Mouse (Mus musculus): ENCODE results near the gene Cdc14a. TPM values are rescaled to one million over a fixed set of nuclear protein-coding genes. Genes with fewer than 3 reads are reported as not detected.

The Cdc14a gene
- total and polyA plus RNA-seq, 3 experiments: 9.3 to 29.9 (median 18.9) TPM

- H3K4me3 ChIP-seq (ENCODE audit: low read depth, low read length): no peak overlapping the region
- no peak for TF ChIP-seq TAL1 (conservative IDR thresholded peaks at IDR 0.05; ENCODE audit: low read depth, low read length)
- H3K36me3 ChIP-seq (replicated peaks): peaks cover 32% of the 10 kb centered on the region
- no peak for DNase-seq (ENCODE audit: low spot score)
- H3K27me3 ChIP-seq (ENCODE audit: insufficient read depth, low read length): no peaks in the 10 kb centered on the region
- H3K9me3 ChIP-seq (replicated peaks): no peaks in the 10 kb centered on the region
- no peak for ATAC-seq (ENCODE audit: extremely low read depth, insufficient number of reproducible peaks, low FRiP score, poor library complexity, severe bottlenecking)
- peaks cover 3% of the 10 kb centered on the region for H3K4me1 ChIP-seq (ENCODE audit: insufficient read depth, low read depth, low read length)
Measured at GRCm38 (mm10) chr3:116335036-116335435, 88.8 kb downstream of the Cdc14a start.

GRCm38 (mm10) chr3:116333711-116334110 lies 90.1 kb downstream of the Cdc14a start:
- ATAC-seq (ENCODE audit: extremely low read depth, insufficient number of reproducible peaks, low FRiP score, poor library complexity, severe bottlenecking) (no peak), DNase-seq (ENCODE audit: low spot score) (no peak)
- no peaks in the 10 kb centered on the region for H3K27me3 ChIP-seq (ENCODE audit: insufficient read depth, low read length)
- H3K4me1 ChIP-seq (ENCODE audit: insufficient read depth, low read depth, low read length): peaks cover 3% of the 10 kb centered on the region
- H3K4me3 ChIP-seq (ENCODE audit: low read depth, low read length): no peak overlapping the region
- H3K9me3 ChIP-seq (replicated peaks): no peaks in the 10 kb centered on the region
- H3K36me3 ChIP-seq (replicated peaks): peaks cover 38% of the 10 kb centered on the region
- no peak for TF ChIP-seq GATA1 (IDR thresholded peaks at IDR 0.05; ENCODE audit: borderline replicate concordance, low read length)
- no peak for TF ChIP-seq POLR2AphosphoS5 (IDR thresholded peaks at IDR 0.05; ENCODE audit: insufficient replicate concordance, low read depth, low read length)
- TF ChIP-seq TAL1 (conservative IDR thresholded peaks at IDR 0.05; ENCODE audit: low read depth, low read length): no peak
- no peak for TF ChIP-seq GATA2 (IDR thresholded peaks at IDR 0.05; ENCODE audit: borderline replicate concordance, low read depth, low read length)
- TF ChIP-seq CTCF (IDR thresholded peaks at IDR 0.05; ENCODE audit: low read depth, low read length): no peak

GRCm38 (mm10) chr3:116333229-116333628 lies 90.6 kb downstream of the Cdc14a start:
- Histone ChIP-seq H3K4me1 (ENCODE audit: insufficient read depth, low read depth, low read length) (peaks cover 3% of the 10 kb centered on the region), H3K9me3 (replicated peaks) (no peaks in the 10 kb centered on the region), H3K4me3 (ENCODE audit: low read depth, low read length) (no peak overlapping the region), H3K27me3 (ENCODE audit: insufficient read depth, low read length) (no peaks in the 10 kb centered on the region), H3K36me3 (replicated peaks) (peaks cover 40% of the 10 kb centered on the region)
- TF ChIP-seq POLR2AphosphoS5 (IDR thresholded peaks at IDR 0.05; ENCODE audit: insufficient replicate concordance, low read depth, low read length): no peak
- TF ChIP-seq GATA2 (IDR thresholded peaks at IDR 0.05; ENCODE audit: borderline replicate concordance, low read depth, low read length): no peak
- TF ChIP-seq CTCF (IDR thresholded peaks at IDR 0.05; ENCODE audit: low read depth, low read length): peak; percentile 33; the same call in 1 of the 2 replicates
- no peak for TF ChIP-seq GATA1 (IDR thresholded peaks at IDR 0.05; ENCODE audit: borderline replicate concordance, low read length)
- TF ChIP-seq TAL1 (conservative IDR thresholded peaks at IDR 0.05; ENCODE audit: low read depth, low read length): no peak
- ATAC-seq (ENCODE audit: extremely low read depth, insufficient number of reproducible peaks, low FRiP score, poor library complexity, severe bottlenecking) (no peak), DNase-seq (ENCODE audit: low spot score) (no peak)

- ATAC-seq (ENCODE audit: extremely low read depth, insufficient number of reproducible peaks, low FRiP score, poor library complexity, severe bottlenecking) (peak; percentile 71), DNase-seq (ENCODE audit: low spot score) (peak; percentile 66)
Measured at GRCm38 (mm10) chr3:116331811-116332464, 91.9 kb downstream of the Cdc14a start.

GRCm38 (mm10) chr3:116329976-116330375 lies 93.9 kb downstream of the Cdc14a start:
- no peaks in the 10 kb centered on the region for H3K27me3 ChIP-seq (ENCODE audit: insufficient read depth, low read length)
- peaks cover 53% of the 10 kb centered on the region for H3K36me3 ChIP-seq (replicated peaks)
- DNase-seq (ENCODE audit: low spot score): no peak
- no peak overlapping the region for H3K4me3 ChIP-seq (ENCODE audit: low read depth, low read length)
- TF ChIP-seq TAL1 (conservative IDR thresholded peaks at IDR 0.05; ENCODE audit: low read depth, low read length) (no peak), CTCF (IDR thresholded peaks at IDR 0.05; ENCODE audit: low read depth, low read length) (no peak), POLR2AphosphoS5 (IDR thresholded peaks at IDR 0.05; ENCODE audit: insufficient replicate concordance, low read depth, low read length) (no peak), GATA1 (IDR thresholded peaks at IDR 0.05; ENCODE audit: borderline replicate concordance, low read length) (no peak), GATA2 (IDR thresholded peaks at IDR 0.05; ENCODE audit: borderline replicate concordance, low read depth, low read length) (no peak)
- ATAC-seq (ENCODE audit: extremely low read depth, insufficient number of reproducible peaks, low FRiP score, poor library complexity, severe bottlenecking): no peak
- H3K4me1 ChIP-seq (ENCODE audit: insufficient read depth, low read depth, low read length): peaks cover 3% of the 10 kb centered on the region
- H3K9me3 ChIP-seq (replicated peaks): no peaks in the 10 kb centered on the region

More at GRCm38 (mm10) chr3:116331811-116332464, 91.9 kb downstream of the Cdc14a start:
- peaks cover 45% of the 10 kb centered on the region for H3K36me3 ChIP-seq (replicated peaks)
- no peaks in the 10 kb centered on the region for H3K27me3 ChIP-seq (ENCODE audit: insufficient read depth, low read length)
- no peak overlapping the region for H3K4me3 ChIP-seq (ENCODE audit: low read depth, low read length)
- peaks cover 3% of the 10 kb centered on the region for H3K4me1 ChIP-seq (ENCODE audit: insufficient read depth, low read depth, low read length)
- TF ChIP-seq GATA2 (IDR thresholded peaks at IDR 0.05; ENCODE audit: borderline replicate concordance, low read depth, low read length): no peak
- no peak for TF ChIP-seq TAL1 (conservative IDR thresholded peaks at IDR 0.05; ENCODE audit: low read depth, low read length)
- TF ChIP-seq POLR2AphosphoS5 (IDR thresholded peaks at IDR 0.05; ENCODE audit: insufficient replicate concordance, low read depth, low read length): no peak
- no peak for TF ChIP-seq GATA1 (IDR thresholded peaks at IDR 0.05; ENCODE audit: borderline replicate concordance, low read length)
- TF ChIP-seq CTCF (IDR thresholded peaks at IDR 0.05; ENCODE audit: low read depth, low read length): peak; percentile 47; the same call in 1 of the 2 replicates
- no peaks in the 10 kb centered on the region for H3K9me3 ChIP-seq (replicated peaks)

GRCm38 (mm10) chr3:116329023-116329762 lies 94.6 kb downstream of the Cdc14a start:
- no peak for TF ChIP-seq POLR2AphosphoS5 (IDR thresholded peaks at IDR 0.05; ENCODE audit: insufficient replicate concordance, low read depth, low read length)
- TF ChIP-seq TAL1 (conservative IDR thresholded peaks at IDR 0.05; ENCODE audit: low read depth, low read length): no peak
- no peak for TF ChIP-seq GATA2 (IDR thresholded peaks at IDR 0.05; ENCODE audit: borderline replicate concordance, low read depth, low read length)
- TF ChIP-seq CTCF (IDR thresholded peaks at IDR 0.05; ENCODE audit: low read depth, low read length): no peak
- TF ChIP-seq GATA1 (IDR thresholded peaks at IDR 0.05; ENCODE audit: borderline replicate concordance, low read length): no peak
- Histone ChIP-seq H3K36me3 (replicated peaks) (peaks cover 54% of the 10 kb centered on the region), H3K4me3 (ENCODE audit: low read depth, low read length) (no peak overlapping the region), H3K4me1 (ENCODE audit: insufficient read depth, low read depth, low read length) (peaks cover 3% of the 10 kb centered on the region), H3K9me3 (replicated peaks) (no peaks in the 10 kb centered on the region), H3K27me3 (ENCODE audit: insufficient read depth, low read length) (no peaks in the 10 kb centered on the region)
- DNase-seq (ENCODE audit: low spot score) (no peak), ATAC-seq (ENCODE audit: extremely low read depth, insufficient number of reproducible peaks, low FRiP score, poor library complexity, severe bottlenecking) (no peak)

Data from G1E (cell line).